Mouse (Mus musculus) lung, adult 2 months (tissue): ENCODE measurements around the gene Nfatc4.

ENCODE experiments used
- CTCF ChIP-seq: fragments of 200-500 bp; IDR thresholded peaks from 2 replicates; pipeline ENCODE4 v1.5.1; 2011; ENCODE audit warnings: mild to moderate bottlenecking, low read length, control low read depth; ENCODE audit not compliant: insufficient read depth
- POLR2A ChIP-seq: fragments of 200-500 bp; IDR thresholded peaks from 2 replicates; pipeline ENCODE4 v1.6.1; 2011; ENCODE audit warnings: low read depth, mild to moderate bottlenecking, control low read depth, low read length, borderline replicate concordance; ENCODE audit errors: extremely low read depth

DNA sequence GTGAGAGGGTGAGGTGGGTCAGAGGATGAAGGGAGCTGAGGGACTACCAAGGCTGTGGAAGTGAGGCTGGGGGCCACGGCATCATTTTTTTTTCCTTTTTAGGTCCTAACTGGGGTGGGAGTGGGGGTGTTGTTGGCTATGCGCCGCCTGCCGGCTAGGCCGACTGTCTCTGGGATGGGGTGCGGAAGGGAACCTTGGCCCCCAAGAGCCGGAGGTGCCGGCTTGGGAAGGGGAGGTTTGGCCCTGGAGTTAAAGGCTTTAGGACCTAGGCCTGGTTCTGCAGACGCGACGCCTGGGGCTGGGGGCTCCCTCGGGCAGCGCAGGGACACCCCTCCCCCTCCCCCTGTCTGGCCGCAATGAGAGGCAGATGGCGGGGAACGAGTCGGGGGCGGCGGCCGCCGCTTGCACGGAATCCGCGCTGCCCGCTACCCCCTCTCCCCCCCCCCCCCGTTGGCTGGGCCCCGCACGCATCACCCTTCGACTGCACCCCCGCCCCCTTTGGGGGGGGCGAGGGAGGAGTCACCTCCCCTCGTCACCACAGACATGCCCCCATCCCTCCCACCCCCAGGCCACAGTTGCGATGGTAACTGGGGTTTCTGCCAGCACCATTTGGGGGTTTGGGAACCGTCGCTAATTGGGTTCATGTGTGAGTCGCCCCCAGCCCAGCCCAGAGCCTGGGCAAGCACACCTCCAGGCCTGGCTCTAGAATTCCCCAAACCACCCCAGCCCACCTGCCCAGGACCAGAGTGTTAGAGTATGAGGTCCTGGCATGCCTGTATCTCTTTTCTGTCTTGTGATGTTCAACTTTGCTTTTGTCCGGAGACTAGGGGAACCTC lies 2.5 kb downstream of the Nfatc4 start:
- TF ChIP-seq CTCF (no peak), POLR2A (no peak)
